Mouse (Mus musculus) midbrain, embryonic 11.5 days (tissue): Measurements from ENCODE around the gene Tmem94. TPM values are rescaled to one million over a fixed set of nuclear protein-coding genes. Genes with fewer than 3 reads are reported as not detected.
"Not testable (repeated sequence)": the region's sequence is repeated elsewhere in the genome, so short reads cannot be mapped to it uniquely, and the experiment has no call there.

Experiments used
- ATAC-seq: fragments of 200-750 bp; cut with Nextera tagmentation; 2 replicates; pipeline ENCODE4 v1.8.0; 2017; ENCODE audit warnings: moderate TSS enrichment, moderate library complexity; ENCODE audit not compliant: low FRiP score
- DNase-seq: peaks from one replicate; pipeline ENCODE4 v3.0.0; 2015; ENCODE audit warnings: low spot score; ENCODE audit errors: missing footprints
- H3K27ac ChIP-seq: fragments of 300-500 bp; sonication (generic); 2 replicates; pipeline ENCODE4 v1.5.1; 2014; ENCODE audit warnings: low read depth, low read length
- H3K27me3 ChIP-seq: fragments of 300-500 bp; sonication (generic); 2 replicates; pipeline ENCODE4 v1.6.1; 2014; ENCODE audit warnings: mild to moderate bottlenecking, low read length, moderate library complexity, mixed read lengths; ENCODE audit not compliant: control insufficient read depth, insufficient read depth
- H3K36me3 ChIP-seq: fragments of 300-500 bp; sonication (generic); 2 replicates; pipeline ENCODE4 v1.6.1; 2014; ENCODE audit warnings: mild to moderate bottlenecking, low read length, moderate library complexity, mixed read lengths; ENCODE audit not compliant: control insufficient read depth, insufficient read depth
- H3K4me1 ChIP-seq: fragments of 300-500 bp; sonication (generic); 2 replicates; pipeline ENCODE4 v1.6.1; 2014; ENCODE audit warnings: low read length; ENCODE audit not compliant: control insufficient read depth, insufficient read depth
- H3K4me2 ChIP-seq: fragments of 300-500 bp; sonication (generic); 2 replicates; pipeline ENCODE4 v1.6.1; 2014; ENCODE audit warnings: mild to moderate bottlenecking, moderate library complexity
- H3K4me3 ChIP-seq: fragments of 300-500 bp; sonication (generic); 2 replicates; pipeline ENCODE4 v1.5.1; 2014; ENCODE audit warnings: low read depth, low read length
- H3K9ac ChIP-seq: fragments of 300-500 bp; sonication (generic); 2 replicates; pipeline ENCODE4 v1.6.1; 2014; ENCODE audit warnings: low read length
- H3K9me3 ChIP-seq: fragments of 300-500 bp; sonication (generic); 2 replicates; pipeline ENCODE4 v1.6.1; 2016; ENCODE audit warnings: low read length; ENCODE audit not compliant: control insufficient read depth
- WGBS: fragments of 180-500 bp; shearing (Covaris S2); extraction: QIAGEN DNeasy Blood & Tissue Kit; methylation state at CpG from one replicate; pipeline ENCODE4 v1.1.7; 2014; 5-methylcytosine and 5-hydroxymethylcytosine counted together
- polyA plus RNA-seq: library from polyadenylated mRNA; unstranded; fragments of >200 nt; fragmentation: Nextera tagmentation; extraction: Ambion mirVana; gene quantifications from 2 replicates; pipeline ENCODE4 v1.2.1, GENCODE M21; 2014

Gene Tmem94
- polyA plus RNA-seq, 1 experiment from 2014 or later = 16.7 TPM

DNA sequence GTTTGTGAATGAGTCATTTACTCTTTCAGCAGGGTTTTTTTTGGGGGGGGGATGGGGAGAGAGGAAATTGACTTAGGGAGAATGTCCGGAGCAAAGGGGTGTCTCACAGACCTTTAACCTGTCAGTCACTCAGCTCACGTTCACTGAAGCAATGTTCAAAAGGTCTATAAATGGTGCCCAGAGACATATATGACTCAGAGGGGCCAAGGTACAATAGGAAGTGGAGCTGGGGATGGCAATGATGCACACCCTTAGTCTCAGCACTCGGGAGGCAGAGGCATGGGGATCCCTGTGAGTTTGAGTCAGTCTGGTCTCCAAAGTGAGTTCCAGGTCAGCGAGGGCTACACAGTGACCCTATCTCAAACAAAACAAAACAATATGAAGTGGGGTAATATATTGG lies 11.7 kb upstream of the Tmem94 start:
- H3K9me3 ChIP-seq = no peaks in the 10 kb centered on the region
- ATAC-seq = no peak
- no peak overlapping the region for H3K9ac ChIP-seq
- H3K4me3 ChIP-seq = no peak overlapping the region
- H3K4me2 ChIP-seq = no peak overlapping the region
- 0 out of 2 replicates have a peak, but pooled peaks cover 2% of the 10 kb centered on the region for H3K4me1 ChIP-seq
- WGBS = 87% methylated on average over 4 of the region's 4 CpGs
- H3K27ac ChIP-seq = no peak overlapping the region
- DNase-seq = no peak
- no peaks in the 10 kb centered on the region for H3K27me3 ChIP-seq
- H3K36me3 ChIP-seq = no peaks in the 10 kb centered on the region

DNA sequence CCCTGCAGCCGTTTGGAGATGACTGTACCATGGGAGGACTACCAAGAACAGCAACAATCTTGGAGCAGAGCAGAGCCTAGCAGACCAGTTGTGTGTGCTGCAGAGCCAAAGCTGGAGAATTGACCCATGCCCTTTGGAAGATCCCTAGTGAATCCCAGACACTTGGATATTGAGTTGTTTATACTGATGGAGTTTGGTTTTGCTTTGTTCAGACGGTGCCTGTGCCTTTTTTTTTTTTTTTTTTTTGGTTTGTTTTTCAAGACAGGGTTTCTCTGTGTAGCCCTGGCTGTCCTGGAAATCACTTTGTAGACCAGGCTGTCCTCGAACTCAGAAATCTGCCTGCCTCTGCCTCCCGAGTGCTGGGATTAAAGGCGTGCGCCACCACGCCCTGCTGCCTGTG lies 3.1 kb upstream of the Tmem94 start:
- 96% methylated on average over 7 of the region's 7 CpGs for WGBS
- not testable (repeated sequence) for ATAC-seq, H3K27ac ChIP-seq, H3K9me3 ChIP-seq, H3K27me3 ChIP-seq, H3K4me1 ChIP-seq, H3K4me3 ChIP-seq, H3K9ac ChIP-seq, H3K36me3 ChIP-seq, H3K4me2 ChIP-seq, DNase-seq

- Histone ChIP-seq H3K27ac (no peak overlapping the region), H3K27me3 (no peaks in the 10 kb centered on the region), H3K4me2 (peak overlapping the region; percentile 41), H3K9ac (peak overlapping the region; percentile 10; the same call in 1 of the 2 replicates), H3K4me3 (peak overlapping the region; percentile 85), H3K36me3 (no peaks in the 10 kb centered on the region), H3K4me1 (peaks cover 10% of the 10 kb centered on the region), H3K9me3 (no peaks in the 10 kb centered on the region)
- ATAC-seq (no peak), DNase-seq (no peak)
- 36% methylated on average over 2 of the region's 2 CpGs for WGBS
These were observed 535 bp upstream of the Tmem94 start for GRCm38 (mm10) chr11:115764698-115765097.

- H3K36me3 ChIP-seq = no peaks in the 10 kb centered on the region
- H3K9ac ChIP-seq = peak overlapping the region; percentile 98
- H3K4me3 ChIP-seq = peak overlapping the region; percentile 85
- DNase-seq (no peak), ATAC-seq (peak; percentile 52; the same call in 1 of the 2 replicates)
- peak overlapping the region; percentile 79 for H3K27ac ChIP-seq
- no peaks in the 10 kb centered on the region for H3K27me3 ChIP-seq
- H3K9me3 ChIP-seq = no peaks in the 10 kb centered on the region
- WGBS = 0% methylated on average over 34 of the region's 34 CpGs
- peak overlapping the region; percentile 82 for H3K4me2 ChIP-seq
- peaks cover 11% of the 10 kb centered on the region for H3K4me1 ChIP-seq
These were observed 441 bp downstream of the Tmem94 start for GRCm38 (mm10) chr11:115765607-115766141.

DNA sequence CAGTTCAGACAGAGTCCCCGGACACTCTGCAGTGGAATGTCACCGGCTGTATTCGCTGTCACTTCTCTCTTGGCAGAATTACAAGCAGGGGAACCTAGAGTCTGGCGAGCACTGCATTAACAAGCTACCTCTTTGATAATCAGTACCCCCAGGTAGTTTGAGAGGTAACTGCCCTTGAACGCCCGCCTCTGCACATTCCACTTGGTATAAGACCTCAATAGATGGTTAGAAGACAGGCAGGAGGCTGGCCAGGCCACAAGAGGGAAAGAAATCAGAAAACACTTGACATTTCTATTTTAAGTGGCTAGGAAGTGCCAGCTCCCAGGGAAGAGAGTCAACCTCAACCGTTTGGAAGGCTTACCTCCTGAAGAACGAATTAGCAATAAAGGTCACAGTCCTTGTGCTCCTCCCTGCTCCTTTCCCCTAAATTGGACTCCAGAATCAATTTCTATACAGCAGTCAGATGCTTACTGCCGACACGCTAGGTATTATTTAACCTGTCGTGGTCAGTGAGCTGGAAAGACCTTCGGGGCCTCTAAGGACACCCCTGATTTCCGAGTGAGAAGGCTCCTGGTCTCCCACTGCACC lies 1.2 kb downstream of the Tmem94 start:
- H3K27me3 ChIP-seq = no peaks in the 10 kb centered on the region
- no peak overlapping the region for H3K27ac ChIP-seq
- peak overlapping the region; percentile 98 for H3K9ac ChIP-seq
- peaks cover 11% of the 10 kb centered on the region for H3K4me1 ChIP-seq
- ATAC-seq (no peak), DNase-seq (peak; percentile 86)
- peak overlapping the region; percentile 82 for H3K4me2 ChIP-seq
- no peaks in the 10 kb centered on the region for H3K9me3 ChIP-seq
- H3K4me3 ChIP-seq = peak overlapping the region; percentile 85
- H3K36me3 ChIP-seq = no peaks in the 10 kb centered on the region
- 52% methylated on average over 13 of the region's 13 CpGs for WGBS

DNA sequence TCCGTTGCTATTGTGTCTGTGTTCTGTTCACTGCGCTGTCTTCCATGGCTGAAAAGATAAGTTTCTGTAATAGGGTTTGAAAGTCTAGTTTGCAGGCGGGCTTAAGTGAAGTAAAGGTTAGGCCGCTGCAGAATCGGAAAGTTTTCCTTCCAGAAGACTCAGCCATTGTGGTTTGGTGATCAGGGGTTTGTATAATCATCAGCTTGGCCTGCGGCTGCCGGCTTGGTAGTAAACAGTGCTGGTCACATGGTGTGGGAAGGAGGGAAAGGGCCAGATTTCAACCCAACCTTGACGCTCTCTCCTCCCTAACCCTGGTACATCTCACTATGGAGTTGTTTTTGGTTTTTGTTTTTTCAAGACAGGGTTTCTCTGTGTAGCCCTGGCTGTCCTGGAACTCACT lies 1.7 kb downstream of the Tmem94 start:
- peaks cover 11% of the 10 kb centered on the region for H3K4me1 ChIP-seq
- no peak for ATAC-seq
- H3K27me3 ChIP-seq = no peaks in the 10 kb centered on the region
- no peaks in the 10 kb centered on the region for H3K9me3 ChIP-seq
- H3K36me3 ChIP-seq = no peaks in the 10 kb centered on the region
- H3K27ac ChIP-seq = no peak overlapping the region
- H3K4me3 ChIP-seq = no peak overlapping the region
- H3K9ac ChIP-seq = no peak overlapping the region
- no peak for DNase-seq
- H3K4me2 ChIP-seq = peak overlapping the region; percentile 82; the same call in 1 of the 2 replicates
- WGBS = 94% methylated on average over 8 of the region's 8 CpGs

DNA sequence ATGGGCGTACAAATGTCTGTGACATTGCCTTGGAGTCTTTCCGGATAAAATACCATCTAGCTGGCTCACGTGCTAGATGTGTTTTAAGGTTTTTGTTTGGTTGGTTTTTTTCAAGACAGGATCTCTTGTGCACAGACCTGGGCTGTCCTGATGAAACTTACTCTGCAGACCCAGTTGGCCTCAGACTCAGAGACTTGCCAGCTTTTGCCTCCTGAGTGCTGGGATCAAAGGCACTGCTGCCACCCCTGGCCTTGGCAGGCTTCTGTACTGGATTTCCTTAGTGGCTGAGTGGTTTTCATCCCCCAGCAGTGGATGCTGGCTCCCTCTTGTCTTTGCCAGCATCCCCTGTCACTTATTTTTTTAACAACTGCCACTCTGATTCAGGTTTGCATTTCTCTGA lies 3.7 kb downstream of the Tmem94 start:
- Histone ChIP-seq H3K4me1 (peaks cover 11% of the 10 kb centered on the region), H3K27me3 (no peaks in the 10 kb centered on the region), H3K4me2 (no peak overlapping the region), H3K27ac (no peak overlapping the region), H3K9ac (no peak overlapping the region), H3K36me3 (no peaks in the 10 kb centered on the region), H3K9me3 (no peaks in the 10 kb centered on the region), H3K4me3 (no peak overlapping the region)
- WGBS = 93% methylated on average over 3 of the region's 3 CpGs
- no peak for DNase-seq
- no peak for ATAC-seq

DNA sequence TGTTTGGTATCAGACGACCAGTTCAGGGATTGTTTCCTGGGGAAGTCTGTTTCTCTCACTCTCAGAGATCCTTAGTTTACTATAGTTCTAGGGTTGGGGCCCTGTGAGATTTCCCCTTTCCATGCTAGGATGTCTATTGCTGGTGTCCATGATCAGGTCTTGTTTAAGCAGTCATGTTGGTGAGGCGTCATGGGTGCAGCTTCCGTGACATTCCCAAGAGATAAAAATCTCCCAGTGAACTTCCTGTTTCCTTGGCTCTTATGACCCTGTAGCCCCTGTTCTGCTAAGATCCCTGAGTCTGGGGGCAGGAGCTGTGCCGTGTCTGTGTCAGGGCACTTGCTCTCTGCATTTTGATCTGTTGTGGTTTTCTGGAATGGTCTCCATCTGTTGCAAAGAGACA lies 9.4 kb downstream of the Tmem94 start:
- WGBS = 72% methylated on average over 4 of the region's 4 CpGs
- no peak for ATAC-seq

GRCm38 (mm10) chr11:115775821-115776665 lies 10.8 kb downstream of the Tmem94 start:
- Histone ChIP-seq H3K4me1 (peaks cover 42% of the 10 kb centered on the region), H3K27me3 (no peaks in the 10 kb centered on the region), H3K9me3 (no peaks in the 10 kb centered on the region), H3K27ac (no peak overlapping the region), H3K9ac (no peak overlapping the region), H3K4me2 (no peak overlapping the region), H3K36me3 (no peaks in the 10 kb centered on the region), H3K4me3 (no peak overlapping the region)
- no peak for ATAC-seq
- 38% methylated on average over 18 of the region's 18 CpGs for WGBS
- DNase-seq = peak; percentile 84

More for the DNA sequence above, 9.4 kb downstream of the Tmem94 start:
- Histone ChIP-seq H3K4me3 (no peak overlapping the region), H3K27me3 (no peaks in the 10 kb centered on the region), H3K9ac (no peak overlapping the region), H3K36me3 (no peaks in the 10 kb centered on the region), H3K27ac (no peak overlapping the region), H3K4me1 (peaks cover 30% of the 10 kb centered on the region), H3K4me2 (no peak overlapping the region), H3K9me3 (no peaks in the 10 kb centered on the region)
- DNase-seq = no peak
